Mouse (Mus musculus) embryonic facial prominence, embryonic 14.5 days (tissue): ENCODE results near the gene Lrrc34. TPM values are rescaled to one million over a fixed set of nuclear protein-coding genes. Genes with fewer than 3 reads are reported as not detected.

Experiments
- ATAC-seq: fragments of 200-750 bp; cut with Nextera tagmentation; 2 replicates; pipeline ENCODE4 v1.8.0; 2017; ENCODE audit warnings: low read depth, moderate number of reproducible peaks, moderate TSS enrichment
- DNase-seq: peaks from one replicate; pipeline ENCODE4 v3.0.0-alpha.2; 2015; ENCODE audit warnings: low spot score
- H3K27ac ChIP-seq: fragments of 300-500 bp; sonication (generic); replicated peaks from 2 replicates; pipeline ENCODE4 v1.5.1; 2014; ENCODE audit warnings: low read depth, mild to moderate bottlenecking, low read length, moderate library complexity
- H3K27me3 ChIP-seq: fragments of 300-500 bp; sonication (generic); replicated peaks from 2 replicates; pipeline ENCODE4 v1.6.1; 2014; ENCODE audit warnings: low read length; ENCODE audit not compliant: control insufficient read depth, insufficient read depth
- H3K36me3 ChIP-seq: fragments of 300-500 bp; sonication (generic); 2 replicates; pipeline ENCODE4 v1.6.1; 2014; ENCODE audit warnings: low read length, mixed read lengths; ENCODE audit not compliant: control insufficient read depth, insufficient read depth
- H3K4me1 ChIP-seq: fragments of 300-500 bp; sonication (generic); 2 replicates; pipeline ENCODE4 v1.6.1; 2014; ENCODE audit warnings: antibody characterized with exemption, low read length; ENCODE audit not compliant: control insufficient read depth, insufficient read depth
- H3K4me2 ChIP-seq: fragments of 300-500 bp; sonication (generic); 2 replicates; pipeline ENCODE4 v1.6.1; 2014; ENCODE audit warnings: low read depth, mild to moderate bottlenecking, low read length, moderate library complexity, mixed read lengths
- H3K4me3 ChIP-seq: fragments of 300-500 bp; sonication (generic); 2 replicates; pipeline ENCODE4 v1.5.1; 2014; ENCODE audit warnings: low read depth, mild to moderate bottlenecking, low read length
- H3K9ac ChIP-seq: fragments of 300-500 bp; sonication (generic); 2 replicates; pipeline ENCODE4 v1.6.1; 2014; ENCODE audit warnings: low read depth, mild to moderate bottlenecking, low read length, moderate library complexity, mixed read lengths
- H3K9me3 ChIP-seq: fragments of 300-500 bp; sonication (generic); 2 replicates; pipeline ENCODE4 v1.6.1; 2016; ENCODE audit warnings: low read length; ENCODE audit not compliant: control insufficient read depth
- WGBS: fragments of 180-500 bp; shearing (Covaris S2); extraction: QIAGEN DNeasy Blood & Tissue Kit; methylation state at CpG from one replicate; pipeline ENCODE4 v1.1.7; 2014; 5-methylcytosine and 5-hydroxymethylcytosine counted together
- polyA plus RNA-seq: library from polyadenylated mRNA; unstranded; fragments of >200 nt; fragmentation: Nextera tagmentation; extraction: Ambion mirVana; gene quantifications from 2 replicates; pipeline ENCODE4 v1.2.1, GENCODE M21; 2014

Gene Lrrc34
- polyA plus RNA-seq, 1 experiment from 2014 or later: 5.4 TPM

GRCm38 (mm10) chr3:30650062-30650841, 2.6 kb upstream of the Lrrc34 start:
- H3K27ac ChIP-seq: no peak overlapping the region
- peaks cover 13% of the 10 kb centered on the region; the same call in 1 of the 2 replicates for H3K4me1 ChIP-seq
- H3K4me2 ChIP-seq: peak overlapping the region; percentile 80
- H3K9me3 ChIP-seq: no peaks in the 10 kb centered on the region
- WGBS: under 1% methylated on average over 38 of the region's 41 CpGs
- peaks cover 21% of the 10 kb centered on the region for H3K27me3 ChIP-seq
- peak overlapping the region; percentile 40 for H3K9ac ChIP-seq
- peak; percentile 53 for DNase-seq
- ATAC-seq: peak; percentile 68
- H3K36me3 ChIP-seq: no peaks in the 10 kb centered on the region
- H3K4me3 ChIP-seq: peak overlapping the region; percentile 41

DNA sequence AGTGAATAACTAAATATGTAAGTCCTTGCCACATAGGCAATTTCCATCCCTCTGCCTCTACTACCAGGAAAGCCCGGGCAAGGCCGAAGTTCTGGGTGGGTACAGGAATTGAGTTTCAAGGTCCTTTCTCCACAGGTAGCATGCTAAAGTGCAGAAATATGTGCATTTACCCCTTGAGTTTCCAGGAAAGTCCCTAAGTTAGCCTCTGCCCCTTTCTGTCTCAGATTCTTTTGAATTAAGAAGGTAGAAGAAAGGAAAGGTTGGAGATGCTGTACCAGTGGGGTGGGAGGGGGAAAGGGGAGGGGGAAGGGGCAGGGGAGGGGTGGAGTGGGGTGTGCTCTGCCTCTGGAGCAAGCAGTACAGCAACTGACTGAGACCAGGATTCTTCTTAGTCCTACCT, 797 bp upstream of the Lrrc34 start:
- DNase-seq (no peak), ATAC-seq (no peak)
- Histone ChIP-seq H3K4me1 (peaks cover 13% of the 10 kb centered on the region; the same call in 1 of the 2 replicates), H3K9ac (no peak overlapping the region), H3K4me2 (no peak overlapping the region), H3K9me3 (no peaks in the 10 kb centered on the region), H3K27ac (no peak overlapping the region), H3K36me3 (no peaks in the 10 kb centered on the region), H3K4me3 (no peak overlapping the region), H3K27me3 (peaks cover 21% of the 10 kb centered on the region)
- WGBS: 100% methylated on average over 2 of the region's 2 CpGs

GRCm38 (mm10) chr3:30646761-30647160, 908 bp downstream of the Lrrc34 start:
- peaks cover 13% of the 10 kb centered on the region; the same call in 1 of the 2 replicates for H3K4me1 ChIP-seq
- H3K36me3 ChIP-seq: no peaks in the 10 kb centered on the region
- H3K9me3 ChIP-seq: no peaks in the 10 kb centered on the region
- H3K27me3 ChIP-seq: peaks cover 21% of the 10 kb centered on the region
- no peak overlapping the region for H3K9ac ChIP-seq
- no peak for DNase-seq
- H3K27ac ChIP-seq: no peak overlapping the region
- 35% methylated on average over 8 of the region's 8 CpGs for WGBS
- ATAC-seq: no peak
- no peak overlapping the region for H3K4me3 ChIP-seq
- H3K4me2 ChIP-seq: no peak overlapping the region

DNA sequence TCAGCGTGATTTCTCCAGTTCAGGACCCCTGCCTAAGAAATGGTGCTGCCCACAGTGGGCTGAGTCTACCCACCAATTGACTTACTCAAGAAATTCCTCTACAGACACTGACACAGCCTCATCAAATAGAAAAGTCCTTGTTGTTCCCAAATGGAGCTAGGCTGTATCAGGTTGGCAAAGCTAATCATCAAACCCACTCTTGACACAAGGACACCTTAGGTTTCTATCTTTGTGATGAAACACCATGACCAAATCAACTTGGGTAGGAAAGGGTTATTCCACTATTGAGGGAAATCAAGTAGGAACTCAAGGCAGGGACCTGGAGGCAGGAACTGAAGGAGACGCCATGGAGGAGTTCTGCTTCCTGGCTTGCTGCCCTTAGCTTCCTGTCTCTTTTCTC, 3.5 kb downstream of the Lrrc34 start, which contains the start of gene Lrriq4:
Lrriq4 (plus strand) TSS at position 301 of the 400 bp plus-strand sequence.
- peaks cover 5% of the 10 kb centered on the region; the same call in 1 of the 2 replicates for H3K4me1 ChIP-seq
- no peak within 1 kb of the TSS for H3K4me3 ChIP-seq
- H3K27ac ChIP-seq: no peak within 1 kb of the TSS
- WGBS: 67% methylated on average over 2 of the region's 2 CpGs
- ATAC-seq (no peak), DNase-seq (no peak)
- peaks cover 5% of the 10 kb centered on the region; the same call in 1 of the 2 replicates for H3K27me3 ChIP-seq
- no peaks in the 10 kb centered on the region for H3K9me3 ChIP-seq
- no peak within 1 kb of the TSS for H3K4me2 ChIP-seq
- H3K36me3 ChIP-seq: no peaks in the 10 kb centered on the region
- H3K9ac ChIP-seq: no peak within 1 kb of the TSS

GRCm38 (mm10) chr3:30635629-30636028, 12.0 kb downstream of the Lrrc34 start:
- Histone ChIP-seq H3K27ac (no peak overlapping the region), H3K9me3 (no peaks in the 10 kb centered on the region), H3K4me2 (no peak overlapping the region), H3K9ac (no peak overlapping the region), H3K4me3 (no peak overlapping the region), H3K4me1 (no peaks in the 10 kb centered on the region), H3K27me3 (no peaks in the 10 kb centered on the region), H3K36me3 (no peaks in the 10 kb centered on the region)
- DNase-seq (no peak), ATAC-seq (no peak)
- WGBS: 74% methylated on average over 4 of the region's 4 CpGs

DNA sequence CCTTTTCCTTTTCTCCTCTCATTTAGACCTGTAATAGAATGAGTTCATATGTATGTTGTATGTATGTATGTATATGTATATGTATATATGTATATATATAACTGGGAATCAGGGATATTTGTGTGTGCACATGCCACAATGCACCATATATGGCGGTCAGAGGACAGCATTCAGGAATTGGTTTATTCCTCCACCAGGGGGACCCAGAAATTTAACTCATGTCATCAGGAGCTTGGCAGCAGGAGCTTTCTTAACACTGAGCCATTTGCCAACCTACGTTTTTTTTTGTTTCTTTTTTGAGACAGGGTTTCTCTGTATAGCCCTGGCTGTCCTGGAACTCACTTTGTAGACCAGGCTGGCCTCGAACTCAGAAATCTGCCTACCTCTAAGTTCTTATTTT, 14.0 kb downstream of the Lrrc34 start:
- Histone ChIP-seq H3K4me2 (no peak overlapping the region), H3K4me1 (no peaks in the 10 kb centered on the region), H3K27ac (no peak overlapping the region), H3K36me3 (no peaks in the 10 kb centered on the region), H3K27me3 (no peaks in the 10 kb centered on the region), H3K4me3 (no peak overlapping the region), H3K9me3 (no peaks in the 10 kb centered on the region), H3K9ac (no peak overlapping the region)
- ATAC-seq (no peak), DNase-seq (no peak)
- WGBS: 50% methylated on average over 3 of the region's 3 CpGs

GRCm38 (mm10) chr3:30620132-30620531, 27.5 kb downstream of the Lrrc34 start:
- H3K36me3 ChIP-seq: peaks cover 41% of the 10 kb centered on the region
- 71% methylated on average over 8 of the region's 8 CpGs for WGBS

GRCm38 (mm10) chr3:30610930-30611329, 36.7 kb downstream of the Lrrc34 start:
- Histone ChIP-seq H3K4me3 (no peak overlapping the region), H3K4me2 (no peak overlapping the region), H3K4me1 (no peaks in the 10 kb centered on the region), H3K9ac (no peak overlapping the region), H3K9me3 (no peaks in the 10 kb centered on the region), H3K36me3 (peaks cover 83% of the 10 kb centered on the region), H3K27ac (no peak overlapping the region), H3K27me3 (no peaks in the 10 kb centered on the region)
- DNase-seq (no peak), ATAC-seq (no peak)
- WGBS: 91% methylated on average over 4 of the region's 4 CpGs

More at GRCm38 (mm10) chr3:30620132-30620531, 27.5 kb downstream of the Lrrc34 start:
- Histone ChIP-seq H3K27me3 (no peaks in the 10 kb centered on the region), H3K4me2 (no peak overlapping the region), H3K9ac (no peak overlapping the region), H3K4me3 (no peak overlapping the region), H3K4me1 (no peaks in the 10 kb centered on the region), H3K27ac (no peak overlapping the region), H3K9me3 (no peaks in the 10 kb centered on the region)
- ATAC-seq: no peak
- no peak for DNase-seq

- Histone ChIP-seq H3K4me1 (no peaks in the 10 kb centered on the region), H3K27ac (no peak overlapping the region), H3K36me3 (peaks cover 81% of the 10 kb centered on the region), H3K27me3 (no peaks in the 10 kb centered on the region), H3K9ac (no peak overlapping the region), H3K4me2 (no peak overlapping the region), H3K9me3 (no peaks in the 10 kb centered on the region), H3K4me3 (no peak overlapping the region)
- ATAC-seq (no peak), DNase-seq (no peak)
- 87% methylated on average over 3 of the region's 3 CpGs for WGBS
Measured at GRCm38 (mm10) chr3:30608999-30609398, 38.7 kb downstream of the Lrrc34 start.
